1 mouse cellular context compared by ENCODE assay signal in the genomic region with DNA sequence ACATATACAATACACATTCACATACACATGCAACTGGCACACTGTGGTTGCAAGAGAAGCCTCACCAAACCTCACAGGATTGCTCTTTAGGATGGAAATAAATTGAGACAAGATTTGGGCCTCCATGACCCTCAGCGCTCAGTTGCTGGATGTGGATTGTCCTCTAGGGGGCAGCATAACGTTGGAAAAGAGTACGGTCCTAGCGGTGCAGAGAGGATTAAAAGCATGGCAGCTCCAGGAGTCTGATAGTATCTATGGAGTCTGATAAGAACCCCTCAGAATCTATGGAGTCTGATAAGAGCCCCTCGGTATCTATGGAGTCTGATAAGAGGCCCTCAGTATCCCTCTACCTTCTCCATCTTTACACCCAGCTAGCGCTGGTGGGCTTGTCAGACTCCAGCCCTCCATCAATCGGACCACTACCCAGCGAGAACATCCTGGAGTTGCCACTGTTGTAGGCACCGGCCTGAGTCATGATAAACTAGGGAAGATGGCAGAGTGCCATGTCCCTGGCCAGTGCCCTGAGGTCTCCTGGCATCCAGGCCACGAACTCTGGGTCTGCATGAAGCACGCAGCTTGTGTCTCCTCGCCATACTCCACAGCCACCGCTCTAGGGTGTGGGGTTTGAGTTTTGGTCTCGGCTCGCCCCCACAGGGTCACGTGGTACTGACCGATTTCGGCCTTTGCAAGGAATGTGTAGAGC.
TF ChIP-seq lines count a peak whose summit lies in the region.

No protein-coding gene starts in this region.

TF ChIP-seq in CH12.LX, 34 proteins besides CTCF, POLR2A, EP300 and RAD21:
- no peak for TF ChIP-seq ZC3H11A (IDR thresholded peaks at IDR 0.05; ENCODE audit: low read depth, low read length)
- TF ChIP-seq ELF1 (IDR thresholded peaks at IDR 0.05; ENCODE audit: low read depth, low read length): no peak
- no peak for TF ChIP-seq BHLHE40 (IDR thresholded peaks at IDR 0.05; ENCODE audit: low read depth, low read length)
- no peak for TF ChIP-seq HCFC1 (IDR thresholded peaks at IDR 0.05; ENCODE audit: low read depth, low read length)
- no peak for TF ChIP-seq CHD1 (IDR thresholded peaks at IDR 0.05; ENCODE audit: low read depth, low read length)
- TF ChIP-seq SMC3 (IDR thresholded peaks at IDR 0.05; ENCODE audit: low read depth, low read length): peak; percentile 67
- TF ChIP-seq PAX5 (IDR thresholded peaks at IDR 0.05; ENCODE audit: low read length): no peak
- peak; percentile 38; the same call in 1 of the 2 replicates for TF ChIP-seq MYC (IDR thresholded peaks at IDR 0.05; ENCODE audit: low read depth, low read length)
